Mouse (Mus musculus) bone marrow macrophage, adult 2 months (primary cell): ENCODE data around the gene Csnk1e. TPM values are rescaled to one million over a fixed set of nuclear protein-coding genes. Genes with fewer than 3 reads are reported as not detected.
A peak's percentile ranks its signal among the peaks of the same experiment; 100 is the strongest.

Experiments used
- H3K27ac ChIP-seq: 2 replicates; pipeline ENCODE4 v1.5.1; 2012; ENCODE audit warnings: low read depth, low read length; ENCODE audit not compliant: insufficient read depth
- H3K4me1 ChIP-seq: 2 replicates; pipeline ENCODE4 v1.6.1; 2012; ENCODE audit warnings: low read length; ENCODE audit not compliant: control insufficient read depth, insufficient read depth
- H3K4me3 ChIP-seq: 2 replicates; pipeline ENCODE4 v1.5.1; 2012; ENCODE audit warnings: mild to moderate bottlenecking, low read length, moderate library complexity; ENCODE audit not compliant: insufficient read depth
- CTCF ChIP-seq: IDR thresholded peaks from 2 replicates; pipeline ENCODE4 v1.5.1; 2012; ENCODE audit warnings: low read depth, mild to moderate bottlenecking, low read length, moderate library complexity
- POLR2A ChIP-seq: IDR thresholded peaks from 2 replicates; pipeline ENCODE4 v1.6.1; 2012; ENCODE audit warnings: mild to moderate bottlenecking, low read depth, low read length, borderline replicate concordance
- polyA plus RNA-seq: library from polyadenylated mRNA; stranded (reverse); fragments of >200 nt; gene quantifications from 2 replicates; pipeline ENCODE4 v1.2.4, GENCODE M21; 2012; ENCODE audit not compliant: missing spikeins, insufficient read depth, insufficient read length

Csnk1e gene
- polyA plus RNA-seq, 1 experiment = 61.8 TPM

- H3K4me3 ChIP-seq = no peak overlapping the region
- no peak for TF ChIP-seq CTCF
- TF ChIP-seq POLR2A = no peak
- peak overlapping the region; percentile 25 for H3K27ac ChIP-seq
- peaks cover 44% of the 10 kb centered on the region for H3K4me1 ChIP-seq
Observed at GRCm38 (mm10) chr15:79400975-79401365, 54.4 kb downstream of the Csnk1e start.

- no peak for TF ChIP-seq POLR2A
- TF ChIP-seq CTCF = no peak
- Histone ChIP-seq H3K4me1 (peaks cover 44% of the 10 kb centered on the region), H3K27ac (peak overlapping the region; percentile 25), H3K4me3 (peak overlapping the region; percentile 7; the same call in 1 of the 2 replicates)
Observed at GRCm38 (mm10) chr15:79400134-79400974, 55.0 kb downstream of the Csnk1e start.

- TF ChIP-seq POLR2A (no peak), CTCF (no peak)
- H3K27ac ChIP-seq = 0 out of 2 replicates have a peak overlapping the region, but pooled peaks have one; percentile 14
- H3K4me1 ChIP-seq = peaks cover 49% of the 10 kb centered on the region
- no peak overlapping the region for H3K4me3 ChIP-seq
Observed at GRCm38 (mm10) chr15:79399231-79400052, 55.9 kb downstream of the Csnk1e start.

DNA sequence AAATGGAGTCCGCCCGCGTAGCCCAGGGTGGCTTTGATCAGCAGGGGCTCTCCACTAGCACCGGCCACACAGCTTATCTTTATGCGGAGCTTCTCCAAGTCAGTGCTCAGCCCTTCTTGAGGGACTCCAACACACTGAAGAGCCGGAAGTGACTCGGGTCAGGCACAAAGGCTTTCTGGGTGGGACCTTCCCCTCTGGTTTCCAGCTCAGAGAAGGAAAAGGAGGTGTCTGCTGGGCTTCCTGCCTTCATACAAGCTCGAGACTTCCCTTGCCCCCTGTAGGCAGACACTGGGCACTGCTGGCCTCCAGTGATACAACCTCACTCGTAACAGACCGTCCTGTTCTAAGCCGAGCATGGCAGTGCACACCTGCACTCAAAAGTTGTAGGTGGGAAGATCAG is 58.6 kb downstream of the Csnk1e start:
- Histone ChIP-seq H3K4me3 (no peak overlapping the region), H3K27ac (no peak overlapping the region), H3K4me1 (peaks cover 45% of the 10 kb centered on the region)
- TF ChIP-seq POLR2A = no peak
- TF ChIP-seq CTCF = no peak; the same call in 1 of the 2 replicates

- H3K27ac ChIP-seq = no peak overlapping the region
- H3K4me3 ChIP-seq = no peak overlapping the region
- peaks cover 44% of the 10 kb centered on the region for H3K4me1 ChIP-seq
- no peak for TF ChIP-seq POLR2A
- TF ChIP-seq CTCF = no peak
Observed at GRCm38 (mm10) chr15:79395281-79395680, 60.1 kb downstream of the Csnk1e start.

DNA sequence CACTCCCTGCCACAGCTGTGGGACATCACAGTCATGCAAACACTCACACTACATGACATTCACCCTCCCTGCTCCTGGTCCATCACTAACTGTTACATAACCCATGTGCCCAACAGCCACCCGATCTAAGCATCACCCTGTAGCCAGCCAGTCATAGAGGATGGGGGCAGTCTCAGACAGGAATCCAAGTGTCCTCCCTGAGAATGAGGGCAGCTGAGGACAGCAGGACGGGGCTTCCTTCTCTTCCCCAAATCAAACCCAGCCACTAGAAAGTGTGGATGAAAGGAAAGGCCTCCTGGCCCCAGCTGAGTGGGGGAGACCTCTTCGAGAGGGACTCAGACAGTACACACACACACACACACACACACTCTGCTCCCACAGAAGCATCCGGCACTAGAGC is 60.5 kb downstream of the Csnk1e start:
- H3K27ac ChIP-seq = no peak overlapping the region
- H3K4me1 ChIP-seq = peaks cover 46% of the 10 kb centered on the region

DNA sequence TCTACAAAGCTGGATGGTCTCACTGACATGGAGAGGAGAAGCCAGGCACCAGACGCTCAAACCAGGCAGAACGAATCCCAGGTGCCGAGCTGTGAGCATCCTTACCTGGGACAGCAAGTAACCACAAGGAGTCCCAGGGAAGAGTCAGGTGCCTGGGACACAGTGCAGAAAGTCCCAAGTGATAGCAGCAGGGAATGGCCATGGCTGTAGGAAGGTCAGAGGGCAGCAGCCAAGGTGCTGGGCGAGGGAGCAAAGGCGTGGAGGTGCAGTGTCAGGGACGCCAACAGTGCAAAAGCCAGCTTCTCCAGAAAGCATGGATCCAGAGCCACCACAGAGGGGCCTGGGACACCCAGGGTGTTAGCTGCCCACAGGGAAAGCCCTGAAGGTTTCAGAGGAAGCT is 62.3 kb downstream of the Csnk1e start:
- H3K27ac ChIP-seq = no peak overlapping the region
- no peak overlapping the region for H3K4me3 ChIP-seq
- TF ChIP-seq POLR2A (no peak), CTCF (no peak)
- H3K4me1 ChIP-seq = peaks cover 49% of the 10 kb centered on the region

More for the DNA sequence above, 60.5 kb downstream of the Csnk1e start:
- H3K4me3 ChIP-seq = no peak overlapping the region
- TF ChIP-seq POLR2A = no peak
- no peak for TF ChIP-seq CTCF

DNA sequence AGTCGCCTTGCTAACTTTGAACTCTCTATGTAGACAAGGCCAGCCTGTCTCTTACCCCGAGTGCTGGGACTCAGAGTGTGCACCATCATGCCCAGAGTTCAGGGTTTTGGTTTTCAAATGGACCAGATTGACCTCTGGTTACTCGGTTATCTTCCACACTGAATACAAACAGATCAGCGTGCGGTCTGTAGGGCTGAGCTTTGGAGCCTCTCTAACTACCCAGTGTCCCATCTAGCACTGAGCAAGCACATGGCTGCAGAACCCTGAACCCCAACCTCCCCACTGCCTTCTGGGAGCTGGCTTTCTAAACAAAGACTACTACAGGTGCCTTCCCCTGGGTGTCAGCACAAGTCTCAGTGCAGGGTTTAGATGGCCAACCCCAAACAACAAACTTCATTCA is 62.8 kb downstream of the Csnk1e start:
- no peak for TF ChIP-seq POLR2A
- TF ChIP-seq CTCF = no peak
- Histone ChIP-seq H3K4me1 (peaks cover 52% of the 10 kb centered on the region), H3K27ac (no peak overlapping the region), H3K4me3 (no peak overlapping the region)

DNA sequence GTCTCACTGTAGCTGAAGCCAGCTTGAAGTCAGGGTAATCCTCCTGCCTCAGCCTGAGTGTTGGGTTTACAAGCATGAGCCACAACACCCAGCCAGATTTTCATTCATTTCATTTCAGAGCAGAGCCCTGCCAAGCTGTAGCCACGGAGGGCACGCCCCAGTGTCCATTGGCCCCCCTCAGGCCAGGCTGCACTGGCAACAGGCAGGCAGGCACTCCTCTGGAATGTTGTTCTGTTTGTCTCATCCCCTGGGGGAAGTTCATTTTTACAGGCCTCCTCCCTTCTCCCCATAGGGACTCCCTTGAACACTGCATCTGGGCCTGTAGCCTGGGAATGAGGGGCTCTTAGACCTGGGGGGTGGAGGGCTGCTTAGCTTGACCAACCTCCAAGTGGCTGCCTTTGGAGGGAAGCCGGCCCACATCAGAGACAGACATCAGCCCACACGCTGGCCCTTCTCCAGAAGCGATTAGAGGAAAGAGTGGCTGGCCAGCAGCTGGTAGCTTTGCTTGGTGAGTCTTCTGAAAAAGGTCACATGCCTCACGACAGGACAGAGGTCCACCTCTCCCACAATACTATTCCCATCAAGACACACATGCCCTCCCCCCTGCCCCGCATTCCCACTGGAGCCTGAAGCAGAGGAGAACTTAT is 63.8 kb downstream of the Csnk1e start:
- H3K4me3 ChIP-seq = no peak overlapping the region
- H3K27ac ChIP-seq = peak overlapping the region; percentile 57
- TF ChIP-seq CTCF = no peak
- TF ChIP-seq POLR2A = no peak
- peaks cover 51% of the 10 kb centered on the region for H3K4me1 ChIP-seq
